Mouse (Mus musculus): ENCODE measurements around the gene Atp6v1fnb.

Atp6v1fnb gene

DNA sequence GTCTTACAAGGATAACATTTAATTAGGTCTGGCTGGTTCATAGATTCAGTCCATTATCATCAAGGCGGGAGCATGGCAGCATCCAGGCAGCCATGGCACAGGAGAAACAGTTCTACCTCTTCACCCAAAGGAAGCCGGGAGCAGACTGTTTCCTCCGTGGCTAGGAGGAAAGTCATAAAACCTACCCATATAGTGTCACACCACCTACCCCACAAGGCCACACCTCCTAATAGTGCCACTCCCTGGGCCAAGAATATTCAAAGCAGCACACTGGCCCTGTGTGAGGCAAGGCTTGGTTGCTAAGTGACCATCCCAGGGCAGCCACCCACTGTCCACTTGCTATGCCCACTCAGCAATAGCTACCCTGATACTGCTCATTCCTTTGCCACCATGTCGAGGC, at the start of gene Atp6v1fnb:
Atp6v1fnb (plus strand) TSS at position 301 of the 400 bp plus-strand sequence.
- DNase-seq = no peak

DNA sequence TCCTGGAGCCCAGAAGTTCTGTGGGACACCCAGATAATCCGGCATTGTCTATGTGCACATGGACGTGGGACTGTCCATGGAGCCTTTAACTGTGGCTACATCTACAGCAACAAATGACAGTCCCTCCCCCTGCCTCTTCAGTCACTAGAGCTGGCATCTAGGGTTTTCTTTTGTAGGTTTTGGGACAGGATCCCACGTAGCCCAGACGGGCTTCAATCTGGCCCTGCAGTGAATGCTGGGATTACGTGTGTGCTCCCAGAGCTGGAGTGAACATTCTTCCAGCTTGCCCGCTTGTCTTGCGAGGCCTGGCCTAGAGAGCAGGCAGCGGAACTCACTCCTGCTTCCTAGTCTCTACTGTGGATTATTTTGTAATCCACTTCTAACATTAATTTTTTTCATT, 46.1 kb upstream of the Atp6v1fnb start:
- DNase-seq = no peak

DNA sequence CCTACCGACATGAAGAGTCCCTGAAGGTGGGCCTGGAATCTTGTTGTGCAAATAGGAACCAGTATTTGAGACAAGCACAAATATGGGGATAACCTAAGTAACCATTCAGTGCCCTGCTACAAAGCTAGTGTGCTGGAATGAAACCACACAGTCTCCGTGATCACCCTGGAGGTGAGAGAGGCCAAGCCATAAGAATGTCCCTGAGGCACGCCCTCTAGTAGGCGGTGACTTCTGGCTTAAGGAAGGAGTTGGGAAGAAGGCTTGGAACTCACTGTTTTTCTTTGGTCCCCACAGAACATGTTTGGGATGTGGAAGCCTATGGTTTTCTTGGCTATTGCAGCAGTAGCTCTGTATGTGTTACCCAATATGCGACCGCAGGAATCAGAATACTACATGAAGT, 44.9 kb upstream of the Atp6v1fnb start:
- no peak for DNase-seq

DNA sequence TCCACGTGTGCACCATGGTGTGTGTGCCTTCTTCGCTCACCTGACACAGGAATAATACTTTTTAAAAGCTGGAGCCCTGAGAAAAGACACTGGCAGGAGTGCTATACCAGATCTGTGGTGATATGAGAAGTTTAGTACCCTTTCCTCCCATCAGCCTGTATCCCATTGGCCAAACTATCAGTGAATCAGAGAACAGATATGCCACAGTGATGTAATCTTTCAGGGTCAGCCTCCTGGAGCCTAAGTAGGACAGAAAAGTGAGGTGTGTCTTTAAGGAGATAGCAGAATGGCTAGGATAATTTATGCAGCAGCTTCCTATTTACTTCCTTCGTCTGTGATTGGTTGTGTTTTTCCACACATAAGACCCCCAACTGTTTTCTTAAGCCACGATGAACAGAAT, 43.1 kb upstream of the Atp6v1fnb start:
- DNase-seq = no peak

DNA sequence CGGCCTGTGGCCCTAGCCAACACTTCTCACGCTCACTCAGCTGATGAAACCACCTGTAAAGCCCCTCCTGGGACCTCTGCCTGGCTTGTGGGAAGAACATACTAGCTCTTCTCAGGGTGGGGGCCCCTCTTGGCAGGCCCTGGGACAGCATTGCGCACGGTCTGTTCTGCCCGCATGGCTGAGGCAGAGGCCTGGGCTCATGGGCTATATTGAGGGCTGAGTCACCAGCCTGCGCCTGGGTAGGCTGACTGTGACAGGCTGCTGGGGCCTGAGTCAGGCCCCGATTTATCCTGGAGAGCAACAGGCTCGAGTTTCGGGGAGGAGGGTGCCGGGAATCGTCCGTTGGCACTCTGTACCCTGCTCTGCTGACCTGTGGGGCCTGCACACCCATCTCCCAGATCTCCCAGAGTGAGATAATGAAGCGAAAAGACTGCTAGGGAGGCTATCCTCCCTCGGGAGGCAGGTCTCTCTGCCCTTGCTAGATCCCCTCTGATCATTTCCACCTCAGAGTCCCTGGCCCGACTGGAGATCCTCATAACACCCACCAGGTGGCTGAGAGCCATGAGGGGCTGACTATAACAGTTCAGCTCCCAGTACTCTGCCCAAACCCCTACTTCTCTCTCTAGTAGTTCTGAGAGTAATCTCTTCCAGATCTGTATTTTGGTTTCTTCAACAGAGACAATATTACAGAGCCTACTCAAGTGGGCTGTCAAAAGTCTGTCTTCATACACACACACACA, 40.4 kb upstream of the Atp6v1fnb start:
- no peak for DNase-seq

- DNase-seq = no peak
Observed at GRCm38 (mm10) chr6:29431473-29431872, 39.8 kb upstream of the Atp6v1fnb start.

DNA sequence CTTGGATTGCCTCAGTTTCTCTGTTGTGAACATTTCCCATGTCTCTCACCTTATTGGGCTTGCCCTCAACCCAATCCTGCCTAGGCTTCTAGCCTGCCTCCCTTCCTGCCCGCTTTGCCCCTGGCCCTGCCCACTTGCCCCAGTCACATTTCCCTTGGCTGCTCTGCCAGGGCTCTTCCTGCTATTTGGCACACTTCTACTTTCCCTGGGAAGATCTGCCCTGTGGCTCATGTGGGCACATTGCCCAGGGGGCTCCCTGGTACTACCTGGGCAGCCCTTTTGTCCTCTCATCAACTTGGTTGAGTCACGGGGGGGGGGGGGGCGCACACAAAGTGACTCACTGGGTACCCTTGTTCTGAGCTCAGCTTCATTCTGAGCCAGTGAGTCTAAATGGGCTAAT, 39.1 kb upstream of the Atp6v1fnb start:
- no peak for DNase-seq

DNA sequence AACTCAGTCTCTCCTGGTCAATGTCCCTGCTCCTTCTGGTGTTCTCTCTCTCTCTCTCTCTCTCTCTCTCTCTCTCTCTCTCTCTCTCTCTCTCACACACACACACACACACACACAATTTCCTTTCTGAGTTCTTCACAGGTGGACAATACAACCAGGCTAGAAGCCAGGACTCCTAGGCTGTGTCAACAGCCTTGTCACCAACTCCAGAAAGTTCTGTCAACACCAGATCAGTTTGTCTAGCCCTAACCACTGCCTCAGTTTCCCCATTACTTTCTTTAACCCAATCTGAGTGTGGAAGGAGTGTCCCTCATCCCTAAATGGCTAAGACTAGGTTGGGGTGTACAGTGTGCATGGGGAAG, 38.6 kb upstream of the Atp6v1fnb start:
- no peak for DNase-seq

- DNase-seq = no peak
Observed at GRCm38 (mm10) chr6:29433038-29433803, 38.0 kb upstream of the Atp6v1fnb start, which contains the start of gene Flnc. Gene Flnc, plus strand, starts transcription at chr6:29433256.

DNA sequence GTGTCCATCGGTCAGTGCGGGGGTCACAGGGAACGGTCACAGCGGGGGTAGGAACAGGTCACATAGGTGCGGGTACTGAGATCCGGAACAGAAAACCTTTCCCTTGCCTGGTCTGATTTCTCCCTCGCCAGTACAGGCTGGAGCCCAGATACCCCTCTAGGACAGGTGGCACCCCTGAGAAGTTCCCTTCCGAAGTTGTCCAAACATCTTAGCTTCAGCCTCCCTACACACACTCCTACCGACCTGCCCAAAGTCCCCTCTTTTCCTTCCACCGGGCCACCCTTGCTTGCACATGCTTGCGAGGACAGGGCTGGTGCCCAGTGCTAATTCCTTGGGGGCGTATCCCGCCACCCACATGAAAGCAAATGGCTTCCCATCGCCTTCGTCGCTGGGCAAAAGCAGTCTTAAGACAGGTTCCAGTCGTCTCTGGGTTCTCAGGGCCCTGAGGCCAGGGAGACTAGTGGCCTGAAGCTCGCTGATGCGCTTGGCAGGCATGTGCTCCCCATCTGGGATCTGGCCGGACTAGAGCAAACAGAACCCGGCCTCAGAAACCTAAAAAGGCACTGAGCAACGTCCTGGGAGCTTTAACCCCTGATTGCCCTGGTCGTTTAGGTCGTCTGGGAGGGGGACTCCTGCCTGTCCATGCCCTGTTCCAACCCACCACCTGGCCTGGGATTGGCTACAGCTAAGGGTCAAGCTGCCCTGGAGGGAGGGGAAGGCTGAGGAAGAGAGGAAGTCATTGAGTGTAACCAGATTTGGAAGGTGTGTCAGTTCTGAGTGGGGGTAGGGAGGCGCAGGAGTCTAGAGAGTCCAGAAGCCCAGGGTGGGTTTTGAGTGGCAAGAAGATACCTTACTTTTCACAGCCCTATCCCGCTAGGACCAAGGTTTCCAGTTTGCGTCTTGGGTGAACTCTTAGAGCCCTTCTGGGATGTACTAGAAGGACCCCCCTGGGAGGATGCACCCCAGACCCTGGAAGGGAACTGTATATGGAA, 37.1 kb upstream of the Atp6v1fnb start:
- no peak for DNase-seq

DNA sequence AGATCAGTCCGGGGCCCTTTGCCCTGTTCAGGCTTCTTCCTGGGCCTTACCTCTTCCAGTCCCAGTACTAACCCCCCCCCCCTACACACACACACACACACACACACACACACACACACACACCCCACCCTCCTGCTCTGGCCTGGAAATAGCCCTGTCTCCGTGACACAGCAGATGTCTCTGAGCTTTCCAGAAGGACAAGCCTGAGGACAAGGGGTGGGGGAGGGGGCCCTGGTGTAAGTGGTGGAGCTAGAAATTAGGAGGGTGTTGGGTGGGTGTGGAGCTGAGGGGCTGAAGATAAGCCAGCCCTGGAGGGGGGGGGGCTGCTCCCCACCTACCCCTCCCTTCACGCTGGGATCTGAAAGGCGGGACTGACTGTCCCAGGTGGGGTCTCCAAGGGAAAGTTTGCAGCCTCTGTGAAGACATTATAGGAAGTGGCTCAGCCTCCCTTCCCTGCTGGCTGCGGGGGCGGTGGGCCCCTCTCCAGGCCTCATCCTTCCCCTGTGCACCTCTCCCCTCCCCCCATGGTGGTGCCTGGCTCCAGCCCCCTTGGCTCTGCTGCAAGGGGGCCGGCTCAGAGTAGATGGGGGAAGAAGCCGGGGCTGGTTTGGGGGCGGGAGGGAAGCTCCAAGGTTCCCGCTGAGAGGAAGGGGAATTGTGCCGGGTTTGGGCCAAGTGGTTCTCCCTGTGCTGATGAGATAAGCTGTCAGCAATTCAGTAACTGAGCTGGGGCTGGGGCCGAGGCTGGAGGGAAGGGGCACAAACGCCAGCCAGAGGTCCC, 36.1 kb upstream of the Atp6v1fnb start:
- no peak for DNase-seq

DNA sequence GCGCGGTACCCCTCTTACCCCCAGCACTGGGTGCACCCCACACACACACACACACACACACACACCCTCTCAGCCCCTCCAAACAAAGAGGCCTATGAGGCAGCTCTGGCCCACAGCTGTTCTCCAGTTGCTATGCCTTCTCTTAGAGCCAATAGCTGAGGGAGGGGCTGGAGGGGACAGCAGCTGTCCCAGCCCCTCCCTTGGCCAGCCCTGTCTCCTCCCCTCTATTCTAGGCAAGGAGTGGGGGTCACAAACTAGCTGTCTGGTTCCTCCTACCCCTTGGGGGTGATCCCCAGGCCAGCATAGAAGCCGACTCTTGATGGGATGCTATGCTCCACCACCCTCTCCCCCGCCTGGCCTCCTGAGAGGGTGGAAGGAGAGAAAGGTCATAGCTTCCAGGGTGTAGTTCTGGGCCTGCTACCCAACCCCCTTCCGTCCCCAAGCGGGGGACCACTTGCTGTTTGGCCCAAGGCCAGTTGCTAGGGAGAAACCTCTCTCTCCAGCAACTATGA, 35.2 kb upstream of the Atp6v1fnb start:
- DNase-seq = no peak

DNA sequence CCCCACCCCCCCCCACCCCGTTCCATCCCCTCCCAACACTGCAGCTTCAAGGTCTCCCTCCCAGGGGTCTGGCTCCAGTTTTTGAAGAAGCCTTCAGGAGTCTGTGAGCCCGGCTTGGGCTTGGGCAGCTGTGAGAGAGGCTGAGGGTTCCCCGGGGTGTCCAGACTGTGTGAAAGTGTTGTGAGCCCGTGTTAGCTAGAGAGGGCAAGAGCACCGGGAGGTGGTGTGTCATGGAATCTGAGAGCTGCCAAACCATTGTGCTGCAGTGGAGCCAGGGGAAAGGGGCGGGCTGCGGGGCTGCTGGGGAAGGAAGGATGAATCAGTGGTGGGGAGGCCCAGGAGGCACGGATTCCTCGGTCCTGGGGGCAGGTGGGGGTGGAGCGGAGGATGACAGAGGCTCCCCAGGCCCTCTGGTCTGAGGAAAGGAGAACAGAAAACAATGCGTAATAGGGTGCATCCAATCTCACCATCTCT, 34.7 kb upstream of the Atp6v1fnb start:
- DNase-seq = no peak

- DNase-seq = no peak
Observed at GRCm38 (mm10) chr6:29439251-29439650, 32.0 kb upstream of the Atp6v1fnb start.

DNA sequence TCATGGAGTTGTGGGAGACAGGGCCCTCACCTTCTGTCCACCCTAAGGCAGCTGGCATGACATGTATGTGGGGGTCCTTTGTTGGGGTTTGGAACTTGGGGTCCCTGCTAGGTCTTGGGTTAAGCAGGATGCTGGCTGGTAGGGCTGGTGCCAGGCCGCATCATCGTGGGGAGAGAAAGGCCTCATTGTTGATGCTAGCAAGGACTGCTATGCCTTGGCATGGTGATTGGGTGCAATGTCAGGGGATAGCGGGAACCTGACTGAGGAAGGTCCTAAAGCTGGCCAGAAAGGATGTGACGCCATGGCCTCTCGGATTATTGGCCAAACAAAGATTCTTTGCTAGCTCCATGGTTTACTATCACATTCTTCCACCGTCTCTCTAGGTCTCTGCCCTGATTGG, 31.4 kb upstream of the Atp6v1fnb start:
- DNase-seq = no peak

- no peak for DNase-seq
Observed at GRCm38 (mm10) chr6:29444773-29445172, 26.5 kb upstream of the Atp6v1fnb start.

DNA sequence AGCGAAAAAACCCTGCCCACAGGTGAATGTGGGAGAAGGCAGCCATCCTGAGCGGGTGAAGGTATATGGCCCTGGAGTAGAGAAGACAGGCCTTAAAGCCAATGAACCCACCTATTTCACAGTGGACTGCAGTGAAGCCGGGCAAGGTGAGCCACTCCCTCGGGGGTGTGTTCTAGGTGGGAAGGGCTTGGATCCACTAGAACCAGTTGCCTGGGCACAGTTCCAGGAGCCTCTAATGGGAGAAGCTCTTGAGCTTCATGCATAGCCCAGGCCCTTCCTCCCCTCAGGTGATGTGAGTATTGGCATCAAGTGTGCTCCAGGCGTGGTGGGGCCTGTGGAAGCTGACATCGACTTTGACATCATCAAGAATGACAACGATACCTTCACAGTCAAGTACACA, 25.9 kb upstream of the Atp6v1fnb start:
- no peak for DNase-seq

DNA sequence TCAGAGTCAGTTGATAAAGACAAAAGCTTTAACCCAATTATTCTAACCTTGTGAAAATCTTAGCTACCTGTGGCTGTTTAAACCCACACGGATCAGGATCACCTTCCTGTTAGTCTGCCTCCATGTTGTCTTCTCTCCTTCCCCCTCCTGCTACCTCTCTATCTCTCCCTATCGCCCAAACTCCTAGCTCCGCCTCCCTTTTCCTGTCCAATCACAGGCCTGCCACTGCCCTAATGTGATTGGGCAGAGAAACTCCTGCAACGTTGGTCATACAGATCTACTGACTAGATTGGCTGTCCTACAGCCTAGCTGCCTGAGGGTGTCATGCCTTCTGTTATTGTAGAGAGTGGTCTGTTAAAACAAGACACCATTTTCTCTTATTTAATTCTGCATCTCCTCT, 21.4 kb upstream of the Atp6v1fnb start:
- DNase-seq = no peak

- DNase-seq = no peak
Observed at GRCm38 (mm10) chr6:29450667-29451066, 20.6 kb upstream of the Atp6v1fnb start.

DNA sequence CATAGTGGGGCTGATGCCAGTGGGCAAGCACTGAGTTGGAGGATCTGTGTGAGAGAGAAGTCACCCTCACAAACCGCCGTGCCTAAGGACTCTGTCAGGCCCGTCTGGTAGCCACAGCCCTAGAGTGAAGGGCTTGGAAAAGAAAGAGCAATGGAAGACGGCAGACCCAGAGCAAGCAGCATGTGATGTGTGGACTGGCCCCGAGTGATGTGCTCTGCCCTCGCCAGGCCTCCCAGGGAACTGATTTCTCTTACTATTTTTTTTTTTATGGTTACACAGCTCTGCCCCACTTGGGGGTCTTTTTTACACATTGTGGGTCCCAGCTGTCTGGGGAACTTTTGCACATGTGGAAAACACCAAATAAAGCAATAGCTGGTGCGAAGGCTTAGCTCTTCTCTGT, 9.7 kb upstream of the Atp6v1fnb start:
- DNase-seq = no peak

DNA sequence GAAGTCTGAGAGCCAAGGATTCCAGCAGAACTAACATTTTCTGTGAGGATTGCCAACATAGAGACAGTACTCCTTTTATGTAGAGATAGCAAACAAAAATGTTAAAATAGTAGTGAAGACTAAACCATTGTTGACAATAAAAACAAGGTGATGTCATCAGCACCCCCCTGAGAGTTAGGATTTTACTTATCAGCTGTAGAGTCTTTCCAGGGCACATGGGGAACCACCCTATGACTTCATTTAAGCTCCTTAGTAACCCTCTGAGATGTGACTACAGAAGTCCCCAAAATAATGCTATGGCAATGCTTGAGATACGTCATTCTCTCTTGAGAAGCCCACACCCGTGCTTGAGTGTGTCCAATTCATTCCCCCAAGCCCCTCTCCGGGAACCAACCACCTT, 7.8 kb upstream of the Atp6v1fnb start:
- DNase-seq = no peak
